Mouse (Mus musculus) erythroblast, embryonic 14.5 days (primary cell): ENCODE results near the gene Rhoa. TPM values are rescaled to one million over a fixed set of nuclear protein-coding genes. Genes with fewer than 3 reads are reported as not detected.

Source experiments
- H3K27me3 ChIP-seq: 2 replicates; pipeline ENCODE4 v1.6.1; 2012; ENCODE audit warnings: inconsistent platforms; ENCODE audit not compliant: control insufficient read depth
- H3K36me3 ChIP-seq: 2 replicates; pipeline ENCODE4 v1.6.1; 2012; ENCODE audit warnings: mild to moderate bottlenecking, inconsistent platforms; ENCODE audit not compliant: control insufficient read depth
- H3K4me1 ChIP-seq: 2 replicates; pipeline ENCODE4 v1.6.1; 2012; ENCODE audit warnings: inconsistent platforms; ENCODE audit not compliant: control insufficient read depth
- H3K4me3 ChIP-seq: replicated peaks from 2 replicates; pipeline ENCODE3; 2012; ENCODE audit warnings: moderate library complexity, mild to moderate bottlenecking, inconsistent platforms
- H3K9me3 ChIP-seq: 2 replicates; pipeline ENCODE4 v1.6.1; 2012; ENCODE audit warnings: low read length, inconsistent platforms, mixed read lengths; ENCODE audit not compliant: control insufficient read depth
- GATA1 ChIP-seq: IDR thresholded peaks from 2 replicates; pipeline ENCODE4 v1.6.1; 2012; ENCODE audit warnings: low read length, inconsistent platforms, mixed read lengths
- TAL1 ChIP-seq: IDR thresholded peaks from 3 replicates; pipeline ENCODE4 v1.6.1; 2012; ENCODE audit warnings: low read length, inconsistent platforms, mixed read lengths
- polyA plus RNA-seq: library from polyadenylated mRNA; stranded (reverse); fragments of >175 nt; gene quantifications from 2 replicates; pipeline ENCODE4 v1.2.3, GENCODE M21; 2012

Gene Rhoa
- polyA plus RNA-seq, 1 experiment = 12.9 TPM

- no peaks in the 10 kb centered on the region for H3K4me1 ChIP-seq
- H3K4me3 ChIP-seq = no peak overlapping the region
- peaks cover 97% of the 10 kb centered on the region for H3K36me3 ChIP-seq
- TF ChIP-seq GATA1 (no peak), TAL1 (no peak)
- H3K9me3 ChIP-seq = no peaks in the 10 kb centered on the region
- no peaks in the 10 kb centered on the region for H3K27me3 ChIP-seq
Observed at GRCm38 (mm10) chr9:108386816-108387215, 80.9 kb downstream of the Rhoa start.

Other genes starting within 250 kb of the Rhoa start
- 2.4 and 2.6 TPM in 2 replicates for gene Mst1, start 225.7 kb upstream of the Rhoa start, polyA plus RNA-seq
- 107 and 276 TPM in 2 replicates for gene Rnf123, start 222.8 kb upstream of the Rhoa start, polyA plus RNA-seq
- 47.5 and 65.3 TPM in 2 replicates for gene Apeh, start 211.5 kb upstream of the Rhoa start, polyA plus RNA-seq
- gene Bsn, start 115.7 kb upstream of the Rhoa start, polyA plus RNA-seq = 0.03 and 0.07 TPM in 2 replicates
- 0.67 and 0.75 TPM in 2 replicates for gene Dag1, start 42.2 kb upstream of the Rhoa start, polyA plus RNA-seq
- not detected in 2 replicates for gene Nicn1, start 15.7 kb upstream of the Rhoa start, polyA plus RNA-seq
- not detected in 2 replicates for gene Amt, start 9.3 kb upstream of the Rhoa start, polyA plus RNA-seq
- 0.16 TPM in 2 replicates for gene Tcta, start within 50 bp of the Rhoa start, polyA plus RNA-seq
- 533 and 609 TPM in 2 replicates for gene Gpx1, start 32.8 kb downstream of the Rhoa start, polyA plus RNA-seq
- 16.0 and 23.8 TPM in 2 replicates for gene Usp4, start 41.7 kb downstream of the Rhoa start, polyA plus RNA-seq
- 0.88 and 0.93 TPM in 2 replicates for gene 1700102P08Rik, start 86.7 kb downstream of the Rhoa start, polyA plus RNA-seq
- gene Ccdc36, start 122.4 kb downstream of the Rhoa start, polyA plus RNA-seq = not detected in 2 replicates
- not detected in 2 replicates for gene BC048562, start 130.4 kb downstream of the Rhoa start, polyA plus RNA-seq
- gene Ccdc71, start 154.4 kb downstream of the Rhoa start, polyA plus RNA-seq = 1.1 and 1.4 TPM in 2 replicates
- gene Klhdc8b, start 155.5 kb downstream of the Rhoa start, polyA plus RNA-seq = 1.8 and 1.9 TPM in 2 replicates
- 0.02 and 0.05 TPM in 2 replicates for gene Lamb2, start 173.6 kb downstream of the Rhoa start, polyA plus RNA-seq
- 10.7 and 11.0 TPM in 2 replicates for gene Usp19, start 184.5 kb downstream of the Rhoa start, polyA plus RNA-seq
- 5.3 and 5.9 TPM in 2 replicates for gene Qars, start 201.6 kb downstream of the Rhoa start, polyA plus RNA-seq
- 3.5 TPM in 2 replicates for gene Qrich1, start 210.7 kb downstream of the Rhoa start, polyA plus RNA-seq